Mouse (Mus musculus): Measurements from ENCODE around the gene Smim23. TPM values are rescaled to one million over a fixed set of nuclear protein-coding genes. Genes with fewer than 3 reads are reported as not detected.

Smim23 gene
- total RNA-seq, 2 experiments from 2014 or later, result not detected

- DNase-seq, result no peak
Measured at GRCm38 (mm10) chr11:32781633-32782404, 42.6 kb downstream of the Smim23 start.

- no peak for DNase-seq
Measured at GRCm38 (mm10) chr11:32780747-32781536, 43.5 kb downstream of the Smim23 start.

GRCm38 (mm10) chr11:32768642-32769343 lies 55.6 kb downstream of the Smim23 start:
- no peak for DNase-seq

Other genes starting within 250 kb of the Smim23 start
- gene Fbxw11, start 181.9 kb downstream of the Smim23 start, total RNA-seq (2021), result 100 to 1,000 TPM; 107 to 111 TPM